Mouse (Mus musculus) hindbrain, embryonic 13.5 days (tissue): ENCODE measurements at regions not wholly inside any gene's neighbourhood (a gene's known extent, or its start where the extent isn't known, plus 50 kb on each side); places are given as distances from the start of the nearest gene placed in this dataset.

Experiments
- ATAC-seq: fragments of 200-750 bp; cut with Nextera tagmentation; 2 replicates; pipeline ENCODE4 v1.8.0; 2017; ENCODE audit warnings: moderate TSS enrichment; ENCODE audit not compliant: low FRiP score
- H3K27ac ChIP-seq: fragments of 300-500 bp; sonication (generic); 2 replicates; pipeline ENCODE4 v1.5.1; 2015; ENCODE audit warnings: inconsistent platforms, mild to moderate bottlenecking, moderate library complexity
- H3K27me3 ChIP-seq: fragments of 300-500 bp; sonication (generic); 2 replicates; pipeline ENCODE4 v1.6.1; 2015; ENCODE audit warnings: mild to moderate bottlenecking, inconsistent platforms
- H3K36me3 ChIP-seq: fragments of 300-500 bp; sonication (generic); 2 replicates; pipeline ENCODE4 v1.6.1; 2015; ENCODE audit warnings: mild to moderate bottlenecking, inconsistent platforms
- H3K4me1 ChIP-seq: fragments of 300-500 bp; sonication (generic); replicated peaks from 2 replicates; pipeline ENCODE4 v1.6.1; 2015; ENCODE audit warnings: inconsistent platforms
- H3K4me2 ChIP-seq: fragments of 300-500 bp; sonication (generic); 2 replicates; pipeline ENCODE4 v1.6.1; 2015; ENCODE audit warnings: inconsistent platforms, mild to moderate bottlenecking, moderate library complexity
- H3K4me3 ChIP-seq: fragments of 300-500 bp; sonication (generic); 2 replicates; pipeline ENCODE4 v1.5.1; 2015; ENCODE audit warnings: mild to moderate bottlenecking, inconsistent platforms
- H3K9ac ChIP-seq: fragments of 300-500 bp; sonication (generic); 2 replicates; pipeline ENCODE4 v1.6.1; 2015; ENCODE audit warnings: mild to moderate bottlenecking, inconsistent platforms
- H3K9me3 ChIP-seq: fragments of 300-500 bp; sonication (generic); 2 replicates; pipeline ENCODE4 v1.6.1; 2016; ENCODE audit warnings: inconsistent platforms
- WGBS: fragments of 180-500 bp; shearing (Covaris S2); methylation state at CpG from one replicate; pipeline ENCODE4 v1.1.7; 2015; 5-methylcytosine and 5-hydroxymethylcytosine counted together

DNA sequence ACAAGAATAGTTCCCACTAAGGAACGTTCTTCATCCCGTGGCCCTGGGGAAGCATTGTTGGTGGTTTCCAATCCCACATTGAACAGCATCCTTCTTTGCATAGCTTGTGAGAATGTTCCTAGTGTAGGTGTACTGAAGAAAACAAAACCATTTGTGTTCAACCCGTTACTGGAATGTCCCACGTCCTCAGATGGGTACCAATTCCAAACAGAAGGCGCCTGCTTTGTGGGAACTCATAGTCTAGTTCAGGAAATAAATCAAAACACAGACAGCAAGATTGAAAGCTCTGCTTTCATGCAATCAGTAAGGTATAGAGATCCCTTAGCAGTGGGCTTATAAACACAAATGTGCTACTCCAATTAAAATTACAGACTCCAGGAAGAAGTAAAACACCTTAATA lies 219.4 kb downstream of the Lrig3 start:
- Histone ChIP-seq H3K4me3 (no peak overlapping the region), H3K4me1 (no peaks in the 10 kb centered on the region), H3K9me3 (0 out of 2 replicates have a peak, but pooled peaks cover 11% of the 10 kb centered on the region), H3K27me3 (no peaks in the 10 kb centered on the region), H3K4me2 (no peak overlapping the region), H3K9ac (no peak overlapping the region), H3K36me3 (no peaks in the 10 kb centered on the region), H3K27ac (no peak overlapping the region)
- ATAC-seq: no peak
- 88% methylated on average over 5 of the region's 5 CpGs for WGBS

DNA sequence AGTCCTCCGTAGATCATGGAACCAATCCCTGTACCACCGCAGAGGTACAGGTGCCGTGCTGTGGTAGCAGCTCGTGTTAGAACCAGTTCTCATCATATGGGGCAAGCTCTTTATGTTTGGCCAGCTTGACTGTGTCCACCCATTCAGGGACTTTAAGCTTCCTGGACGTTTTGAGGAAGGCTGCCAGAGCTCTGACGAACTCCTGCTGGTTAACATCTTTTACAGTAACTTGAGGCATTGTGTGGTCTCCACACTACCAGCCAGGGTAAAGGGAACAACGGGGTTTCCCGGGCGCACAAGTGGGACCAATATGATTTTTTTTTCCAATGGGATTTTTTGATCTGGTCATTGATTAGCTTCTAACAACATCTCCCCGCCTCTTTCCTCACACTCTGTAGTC lies 220.1 kb downstream of the Lrig3 start:
- Histone ChIP-seq H3K4me2 (no peak overlapping the region), H3K36me3 (no peaks in the 10 kb centered on the region), H3K27ac (no peak overlapping the region), H3K4me1 (no peaks in the 10 kb centered on the region), H3K9me3 (0 out of 2 replicates have a peak, but pooled peaks cover 11% of the 10 kb centered on the region), H3K9ac (no peak overlapping the region), H3K27me3 (no peaks in the 10 kb centered on the region), H3K4me3 (no peak overlapping the region)
- no peak for ATAC-seq
- 90% methylated on average over 10 of the region's 10 CpGs for WGBS

- H3K36me3 ChIP-seq: no peaks in the 10 kb centered on the region
- 0 out of 2 replicates have a peak, but pooled peaks cover 11% of the 10 kb centered on the region for H3K9me3 ChIP-seq
- no peaks in the 10 kb centered on the region for H3K4me1 ChIP-seq
- WGBS: 74% methylated on average over 10 of the region's 10 CpGs
- no peak overlapping the region for H3K4me3 ChIP-seq
- no peak overlapping the region for H3K27ac ChIP-seq
- no peak overlapping the region for H3K4me2 ChIP-seq
- H3K9ac ChIP-seq: no peak overlapping the region
- no peak for ATAC-seq
- H3K27me3 ChIP-seq: no peaks in the 10 kb centered on the region
Observed at GRCm38 (mm10) chr10:126189001-126189400, 223.0 kb downstream of the Lrig3 start.
